Mouse (Mus musculus) ES-Bruce4 (cell line): ENCODE data around the gene Dapk2.

Experiments
- CTCF ChIP-seq: IDR thresholded peaks from one replicate; pipeline ENCODE4 v1.8.1; 2011; ENCODE audit warnings: low read depth, low read length
- EP300 ChIP-seq: IDR thresholded peaks from 2 replicates; pipeline ENCODE4 v1.6.1; 2011; ENCODE audit warnings: low read depth, low read length; ENCODE audit not compliant: insufficient read depth
- POLR2A ChIP-seq: IDR thresholded peaks from one replicate; pipeline ENCODE4 v1.8.1; 2011; ENCODE audit warnings: low read length; ENCODE audit not compliant: insufficient read depth

- TF ChIP-seq POLR2A = no peak
- TF ChIP-seq CTCF = no peak
- no peak for TF ChIP-seq EP300
These were observed 137.0 kb downstream of the Dapk2 start for GRCm38 (mm10) chr9:66294980-66295410.
